Mouse (Mus musculus) spleen, adult 2 months (tissue): Measurements from ENCODE around the gene Emp2.
"Not testable (repeated sequence)": the region's sequence is repeated elsewhere in the genome, so short reads cannot be mapped to it uniquely, and the experiment has no call there.

Experiments
- CTCF ChIP-seq: fragments of 200-500 bp; IDR thresholded peaks from 2 replicates; pipeline ENCODE4 v1.5.1; 2011; ENCODE audit warnings: mild to moderate bottlenecking, inconsistent platforms; ENCODE audit not compliant: insufficient read depth, insufficient read length, insufficient replicate concordance; ENCODE audit errors: extremely low read depth
- POLR2A ChIP-seq: fragments of 200-500 bp; IDR thresholded peaks from 2 replicates; pipeline ENCODE4 v1.6.1; 2011; ENCODE audit warnings: low read depth, low read length, inconsistent platforms

DNA sequence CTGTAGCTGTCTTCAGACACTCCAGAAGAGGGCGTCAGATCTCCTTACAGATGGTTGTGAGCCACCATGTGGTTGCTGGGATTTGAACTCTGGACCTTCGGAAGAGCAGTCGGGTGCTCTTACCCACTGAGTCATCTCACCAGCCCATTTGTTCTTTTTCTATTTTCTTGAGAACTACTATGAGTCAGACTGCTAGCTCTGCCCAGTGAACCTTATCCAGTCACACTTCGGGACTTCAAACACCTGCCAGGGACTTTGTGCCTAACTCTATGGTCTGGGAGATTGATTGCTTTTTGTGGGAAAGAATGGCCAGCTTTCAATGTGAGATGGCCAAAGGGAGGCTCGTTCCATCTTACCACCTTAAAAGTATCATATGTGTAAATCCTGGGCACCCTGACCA is 37.0 kb downstream of the Emp2 start:
- not testable (repeated sequence) for TF ChIP-seq POLR2A, CTCF
